11 mouse cellular contexts compared by ENCODE assay signal in the genomic region with DNA sequence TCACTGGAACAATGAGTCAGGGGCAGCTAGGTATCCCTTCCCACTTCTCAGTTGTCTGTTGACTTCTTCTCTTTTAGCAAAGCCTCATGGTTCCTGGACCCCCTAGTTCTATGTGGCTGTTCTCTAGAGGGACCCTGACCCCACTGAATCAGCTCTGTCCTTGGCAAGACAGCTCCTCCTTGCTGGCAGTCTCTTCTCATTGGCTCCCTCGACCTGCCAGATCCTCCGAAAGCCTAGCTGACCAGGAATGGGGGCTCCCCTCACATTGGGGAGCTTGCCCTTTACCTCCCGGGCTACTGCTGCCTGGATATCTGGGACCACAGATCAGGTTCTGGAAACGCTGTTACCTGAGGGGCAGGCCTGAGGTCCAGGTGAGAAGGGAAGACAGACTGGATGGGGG. TPM values are rescaled to one million over a fixed set of nuclear protein-coding genes. Genes with fewer than 3 reads are reported as not detected.
DNase-seq lines count a peak whose midpoint lies in the region; ATAC-seq and TF ChIP-seq lines count a peak whose summit lies in the region.
"Had no signal": no experiment of that assay in that cellular context is flagged by ENCODE, and none has a peak within 500 bp of the region (broad histone marks: within the 10 kb centered on the region; RNA-seq: fewer than 3 reads in every experiment).

No protein-coding gene starts in this region.

- intact Hi-C loops in left cerebral cortex, adult 2 months (cut with DNase I): no loop called here

- ATAC-seq in forebrain, postnatal 0 days: no peak
- ATAC-seq in forebrain, embryonic 14.5 days: no peak
- no peak for ATAC-seq in liver, postnatal 0 days
- ATAC-seq in erythroblast, adult 5-6 weeks (replicated peaks; ENCODE audit: low FRiP score, poor library complexity, severe bottlenecking): no peak

- no peaks in the 10 kb centered on the region for H3K9me3 ChIP-seq in forebrain, postnatal 0 days (ENCODE audit: low read length)
- H3K9me3 ChIP-seq in forebrain, embryonic 14.5 days (replicated peaks; ENCODE audit: control insufficient read depth, low read length): no peaks in the 10 kb centered on the region
- no peaks in the 10 kb centered on the region for H3K9me3 ChIP-seq in liver, postnatal 0 days (ENCODE audit: low read length)

- WGBS in forebrain, postnatal 0 days: 84% methylated on average over 4 of the region's 4 CpGs
- WGBS in forebrain, embryonic 14.5 days: 93% methylated on average over 4 of the region's 4 CpGs
- 80% methylated on average over 4 of the region's 4 CpGs for WGBS in liver, postnatal 0 days (ENCODE audit: insufficient replicate concordance)

- no peak for TF ChIP-seq EP300 in liver, postnatal 0 days (IDR thresholded peaks at IDR 0.05; ENCODE audit: low read depth)

- H3K4me1 ChIP-seq in forebrain, postnatal 0 days (ENCODE audit: insufficient read depth): peaks cover 8% of the 10 kb centered on the region
- peaks cover 13% of the 10 kb centered on the region for H3K4me1 ChIP-seq in forebrain, embryonic 14.5 days (ENCODE audit: control insufficient read depth, insufficient read depth, low read length)
- peaks cover 32% of the 10 kb centered on the region for H3K4me1 ChIP-seq in liver, postnatal 0 days (ENCODE audit: insufficient read depth)

- DNase-seq in forebrain, postnatal 0 days: no peak
- no peak for DNase-seq in forebrain, embryonic 14.5 days (ENCODE audit: low spot score)
- DNase-seq in left cerebral cortex, adult 2 months (ENCODE audit: extremely low spot score in 1 of 2, low spot score in 2 of 2): no peak
- DNase-seq in left cerebral cortex, adult 11 months (ENCODE audit: low spot score): no peak
- DNase-seq in adrenal gland, postnatal 36 days: peak; percentile 56 to 70
- DNase-seq in liver, postnatal 0 days: no peak
- DNase-seq in spleen, adult 12 weeks (ENCODE audit: low spot score): no peak
- DNase-seq: cerebellum, postnatal 10 days; heart, postnatal 14 days had no signal

- peaks cover 13% of the 10 kb centered on the region for H3K36me3 ChIP-seq in forebrain, postnatal 0 days (ENCODE audit: insufficient read depth)
- peaks cover 23% of the 10 kb centered on the region for H3K36me3 ChIP-seq in forebrain, embryonic 14.5 days (ENCODE audit: control insufficient read depth, insufficient read depth, low read length)
- peaks cover 16% of the 10 kb centered on the region for H3K36me3 ChIP-seq in liver, postnatal 0 days (replicated peaks; ENCODE audit: insufficient read depth, low read length)

- no peak for TF ChIP-seq CTCF in forebrain, postnatal 0 days (IDR thresholded peaks at IDR 0.05; ENCODE audit: low read depth)
- no peak for TF ChIP-seq CTCF in left cerebral cortex, adult 2 months (IDR thresholded peaks at IDR 0.05)
- TF ChIP-seq CTCF in liver, postnatal 0 days (IDR thresholded peaks at IDR 0.05; ENCODE audit: low read depth): no peak

- 0 out of 2 replicates have a peak overlapping the region, but pooled peaks have one; percentile 14 for H3K9ac ChIP-seq in forebrain, postnatal 0 days
- H3K9ac ChIP-seq in forebrain, embryonic 14.5 days (ENCODE audit: low read length): no peak overlapping the region
- no peak overlapping the region for H3K9ac ChIP-seq in liver, postnatal 0 days (replicated peaks)

- no peak overlapping the region for H3K4me3 ChIP-seq in forebrain, postnatal 0 days (ENCODE audit: low read depth, low read length)
- no peak overlapping the region for H3K4me3 ChIP-seq in forebrain, embryonic 14.5 days (ENCODE audit: low read depth, low read length)
- H3K4me3 ChIP-seq in left cerebral cortex, adult 2 months: no peak overlapping the region
- no peak overlapping the region for H3K4me3 ChIP-seq in liver, postnatal 0 days (ENCODE audit: low read depth, low read length)

- no peak overlapping the region for H3K27ac ChIP-seq in forebrain, postnatal 0 days (ENCODE audit: low read depth, low read length)
- no peak overlapping the region for H3K27ac ChIP-seq in forebrain, embryonic 14.5 days (ENCODE audit: low read depth, low read length)
- peak overlapping the region; percentile 99 for H3K27ac ChIP-seq in left cerebral cortex, adult 2 months
- H3K27ac ChIP-seq in liver, postnatal 0 days (ENCODE audit: low read depth): peak overlapping the region; percentile 93

- H3K4me2 ChIP-seq in forebrain, postnatal 0 days (ENCODE audit: low read depth): no peak overlapping the region
- no peak overlapping the region for H3K4me2 ChIP-seq in forebrain, embryonic 14.5 days (ENCODE audit: low read length)
- H3K4me2 ChIP-seq in liver, postnatal 0 days (ENCODE audit: low read depth, low read length): no peak overlapping the region; the same call in 1 of the 2 replicates

- no peaks in the 10 kb centered on the region for H3K27me3 ChIP-seq in forebrain, postnatal 0 days (ENCODE audit: insufficient read depth, low read length)
- no peaks in the 10 kb centered on the region for H3K27me3 ChIP-seq in forebrain, embryonic 14.5 days (replicated peaks; ENCODE audit: control insufficient read depth, insufficient read depth, low read length)
- no peaks in the 10 kb centered on the region for H3K27me3 ChIP-seq in liver, postnatal 0 days (ENCODE audit: insufficient read depth, low read length)

RNA-seq across cellular contexts. Expression of gene Sf3b4, which starts 1.9 kb away (rescaled TPM):
- total RNA-seq in forebrain, postnatal 0 days (2014; rRNA removed): 41.9 and 66.5 TPM in 2 replicates
- 169 and 172 TPM in 2 replicates for polyA plus RNA-seq in forebrain, postnatal 0 days (2015; fragmentation: Nextera tagmentation; extraction: Ambion mirVana)
- 169 and 170 TPM in 2 replicates for polyA plus RNA-seq in forebrain, embryonic 14.5 days (2014; fragmentation: Nextera tagmentation; extraction: Ambion mirVana)
- total RNA-seq in left cerebral cortex, adult 2 months (2021): 10 to 100 TPM; 44.0 to 45.5 TPM
- total RNA-seq in adrenal gland, postnatal 36 days (2021): 10 to 100 TPM; 53.6 to 57.9 TPM
- 38.6 and 41.1 TPM in 2 replicates for polyA plus RNA-seq in liver, postnatal 0 days (2015; fragmentation: Nextera tagmentation; extraction: Ambion mirVana)
- 20.9 and 24.9 TPM in 2 replicates for total RNA-seq in erythroblast, adult 5-6 weeks (2015; ENCODE audit: low replicate concordance)
- 3.6 and 3.8 TPM in 2 replicates for total RNA-seq in erythroblast, adult 5-6 weeks (2017; ENCODE audit: low replicate concordance)

RNA-seq across cellular contexts. Expression of gene Mtmr11, which starts 8.5 kb away (rescaled TPM):
- 9.5 and 14.6 TPM in 2 replicates for total RNA-seq in forebrain, postnatal 0 days (2014; rRNA removed)
- polyA plus RNA-seq in forebrain, postnatal 0 days (2015; fragmentation: Nextera tagmentation; extraction: Ambion mirVana): 7.8 and 8.4 TPM in 2 replicates
- 7.0 and 7.9 TPM in 2 replicates for polyA plus RNA-seq in forebrain, embryonic 14.5 days (2014; fragmentation: Nextera tagmentation; extraction: Ambion mirVana)
- 1 to 10 TPM; 7.3 to 8.1 TPM for total RNA-seq in left cerebral cortex, adult 2 months (2021)
- 10 to 100 TPM; 15.6 to 31.5 TPM for total RNA-seq in adrenal gland, postnatal 36 days (2021)
- 2.7 and 3.0 TPM in 2 replicates for polyA plus RNA-seq in liver, postnatal 0 days (2015; fragmentation: Nextera tagmentation; extraction: Ambion mirVana)
- not detected in 2 replicates for total RNA-seq in erythroblast, adult 5-6 weeks (2015; ENCODE audit: low replicate concordance)
- total RNA-seq in erythroblast, adult 5-6 weeks (2017; ENCODE audit: low replicate concordance): 0.34 TPM in 1 of 2 replicates, not detected in the other

RNA-seq across cellular contexts. Expression of gene Sv2a, which starts 10.7 kb away (rescaled TPM):
- 82.6 and 112 TPM in 2 replicates for total RNA-seq in forebrain, postnatal 0 days (2014; rRNA removed)
- polyA plus RNA-seq in forebrain, postnatal 0 days (2015; fragmentation: Nextera tagmentation; extraction: Ambion mirVana): 106 and 124 TPM in 2 replicates
- polyA plus RNA-seq in forebrain, embryonic 14.5 days (2014; fragmentation: Nextera tagmentation; extraction: Ambion mirVana): 44.4 and 56.2 TPM in 2 replicates
- 100 to 1,000 TPM; 408 TPM for total RNA-seq in left cerebral cortex, adult 2 months (2021)
- 1 to 10 TPM; 5.5 to 7.5 TPM for total RNA-seq in adrenal gland, postnatal 36 days (2021)
- 0.08 and 0.09 TPM in 2 replicates for polyA plus RNA-seq in liver, postnatal 0 days (2015; fragmentation: Nextera tagmentation; extraction: Ambion mirVana)
- total RNA-seq in erythroblast, adult 5-6 weeks (2015; ENCODE audit: low replicate concordance): not detected in 2 replicates
- not detected in 2 replicates for total RNA-seq in erythroblast, adult 5-6 weeks (2017; ENCODE audit: low replicate concordance)

RNA-seq across cellular contexts. Expression of gene Bola1, which starts 49.2 kb away (rescaled TPM):
- total RNA-seq in forebrain, postnatal 0 days (2014; rRNA removed): 31.4 and 40.2 TPM in 2 replicates
- polyA plus RNA-seq in forebrain, postnatal 0 days (2015; fragmentation: Nextera tagmentation; extraction: Ambion mirVana): 67.7 and 75.8 TPM in 2 replicates
- 80.7 and 96.3 TPM in 2 replicates for polyA plus RNA-seq in forebrain, embryonic 14.5 days (2014; fragmentation: Nextera tagmentation; extraction: Ambion mirVana)
- 10 to 100 TPM; 14.8 to 15.1 TPM for total RNA-seq in left cerebral cortex, adult 2 months (2021)
- total RNA-seq in adrenal gland, postnatal 36 days (2021): 10 to 100 TPM; 26.8 to 41.2 TPM
- 49.2 and 49.3 TPM in 2 replicates for polyA plus RNA-seq in liver, postnatal 0 days (2015; fragmentation: Nextera tagmentation; extraction: Ambion mirVana)
- total RNA-seq in erythroblast, adult 5-6 weeks (2015; ENCODE audit: low replicate concordance): 8.8 TPM in 1 of 2 replicates, not detected in the other
- 3.2 and 5.9 TPM in 2 replicates for total RNA-seq in erythroblast, adult 5-6 weeks (2017; ENCODE audit: low replicate concordance)

RNA-seq across cellular contexts. Expression of gene Hist2h2ab, which starts 49.4 kb away (rescaled TPM):
- total RNA-seq in forebrain, postnatal 0 days (2014; rRNA removed): 166 and 395 TPM in 2 replicates
- 1.2 TPM in 1 of 2 replicates, not detected in the other for polyA plus RNA-seq in forebrain, postnatal 0 days (2015; fragmentation: Nextera tagmentation; extraction: Ambion mirVana)
- 1.7 TPM in 1 of 2 replicates, not detected in the other for polyA plus RNA-seq in forebrain, embryonic 14.5 days (2014; fragmentation: Nextera tagmentation; extraction: Ambion mirVana)
- total RNA-seq in left cerebral cortex, adult 2 months (2021): 10 to 100 TPM; 10.4 to 10.8 TPM
- 1 to 10 TPM; 7.1 to 8.0 TPM for total RNA-seq in adrenal gland, postnatal 36 days (2021)
- polyA plus RNA-seq in liver, postnatal 0 days (2015; fragmentation: Nextera tagmentation; extraction: Ambion mirVana): 0.46 TPM in 1 of 2 replicates, not detected in the other
- total RNA-seq in erythroblast, adult 5-6 weeks (2015; ENCODE audit: low replicate concordance): 6.5 TPM in 1 of 2 replicates, not detected in the other
- total RNA-seq in erythroblast, adult 5-6 weeks (2017; ENCODE audit: low replicate concordance): 35.6 and 94.8 TPM in 2 replicates
- polyA plus RNA-seq: midbrain, postnatal 0 days had no signal

Comparison
In these comparisons a context has a peak if more than half of its experiments do, and no peak if none do; other contexts are left out.
1. DNase-seq: peak in adrenal gland, postnatal 36 days (2 of 2); none in forebrain, postnatal 0 days (single experiment), forebrain, embryonic 14.5 days (single experiment), left cerebral cortex, adult 2 months (0 of 2), left cerebral cortex, adult 11 months (single experiment), liver, postnatal 0 days (single experiment) and spleen, adult 12 weeks (single experiment).
2. H3K27ac ChIP-seq: peak in left cerebral cortex, adult 2 months (single experiment) and liver, postnatal 0 days (single experiment); none in forebrain, postnatal 0 days (single experiment) and forebrain, embryonic 14.5 days (single experiment).